Mouse (Mus musculus): Measurements from ENCODE around the gene Tmem150b.
A peak's percentile ranks its signal among the peaks of the same experiment; 100 is the strongest.

Tmem150b gene

DNA sequence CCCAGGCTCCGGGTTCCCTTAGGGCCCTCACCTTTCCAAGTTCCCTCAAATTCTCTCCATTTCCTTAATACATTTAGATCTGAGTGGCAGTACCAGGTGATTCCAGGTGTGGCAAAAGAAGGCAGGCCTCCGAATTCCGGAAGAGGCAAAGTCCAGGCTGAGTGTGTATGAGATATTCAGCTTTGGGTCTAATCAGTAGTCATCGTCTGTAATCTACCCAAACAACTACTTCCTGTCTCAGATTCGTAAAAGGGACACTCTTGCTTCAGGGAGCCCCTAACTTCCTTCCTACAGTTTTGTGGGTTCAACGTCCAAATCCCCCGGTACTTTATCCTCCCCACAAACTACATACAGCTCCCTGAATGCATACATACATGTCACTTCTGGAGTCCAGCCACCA lies at the start of gene Tmem150b:
Gene Tmem150b, minus strand, starts transcription at position 81 of the 400 bp plus-strand sequence.
- no peak for DNase-seq (ENCODE audit: low read depth, low spot score)

DNA sequence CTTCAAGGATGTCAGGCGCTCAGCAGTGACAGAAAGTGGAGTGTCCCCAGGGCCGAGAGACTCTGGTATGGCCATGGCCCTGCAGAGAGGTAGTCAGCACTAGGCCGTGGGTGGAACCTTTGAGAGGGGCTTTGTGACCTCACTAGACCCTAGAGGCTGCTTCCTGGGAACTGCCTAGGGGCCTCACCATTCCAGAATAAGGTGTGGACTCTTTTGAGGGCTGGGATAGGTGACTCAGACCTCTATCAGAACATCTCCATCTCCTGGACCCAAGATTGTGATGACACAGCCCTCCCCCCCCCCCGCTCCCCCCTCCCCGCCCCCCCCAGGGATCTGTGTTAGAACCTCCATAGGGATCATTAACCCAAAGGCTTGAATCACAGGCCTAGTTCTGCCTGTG lies 46.2 kb upstream of the Tmem150b start, which contains the start of gene Fam71e2:
Gene Fam71e2, minus strand, starts transcription at position 101 of the 400 bp plus-strand sequence.
- no peak for DNase-seq (ENCODE audit: low read depth, low spot score)

DNA sequence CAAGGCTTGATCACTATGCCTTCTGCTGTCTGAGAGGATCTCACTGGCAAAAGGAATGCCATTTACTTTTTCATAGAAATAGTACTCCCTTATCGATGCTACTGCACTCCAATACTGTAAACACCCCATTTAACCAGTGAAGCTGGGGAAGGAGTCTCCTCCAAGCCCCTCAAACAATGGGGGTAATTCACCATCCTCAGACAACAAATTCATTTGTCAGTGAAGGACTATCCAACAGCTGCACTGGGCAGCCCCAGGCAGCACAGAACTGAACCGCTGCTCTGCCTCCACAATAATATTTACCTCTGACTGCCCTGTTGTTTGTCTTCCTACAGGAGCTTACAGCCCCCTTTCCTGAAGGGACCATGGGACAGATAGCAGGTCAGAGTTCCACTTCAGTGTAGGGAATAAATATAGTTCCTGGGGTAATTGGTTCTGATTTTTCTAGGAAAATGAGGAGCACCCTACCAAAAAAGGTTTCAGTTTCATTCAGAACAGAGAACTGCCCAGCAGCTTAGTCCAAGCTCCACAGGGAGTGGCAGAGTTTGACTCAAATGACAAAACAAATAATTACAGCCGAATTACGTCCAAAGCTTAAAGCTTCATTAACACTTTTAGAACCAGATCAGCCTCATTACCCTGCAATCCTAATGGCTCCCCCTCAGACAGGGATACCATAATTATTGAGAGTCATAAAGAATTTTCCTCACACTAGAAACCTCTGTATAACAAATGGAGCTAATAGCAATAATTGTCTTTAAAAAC lies 40.1 kb upstream of the Tmem150b start:
- no peak for DNase-seq (ENCODE audit: low read depth, low spot score)

- no peak for DNase-seq (ENCODE audit: low read depth, low spot score)
Observed at GRCm38 (mm10) chr7:4759670-4760069, 34.6 kb upstream of the Tmem150b start.

GRCm38 (mm10) chr7:4752821-4753570 lies 27.9 kb upstream of the Tmem150b start, which contains the start of gene Cox6b2:
Gene Cox6b2, minus strand, starts transcription at chr7:4753094.
- DNase-seq (ENCODE audit: low read depth, low spot score): no peak

DNA sequence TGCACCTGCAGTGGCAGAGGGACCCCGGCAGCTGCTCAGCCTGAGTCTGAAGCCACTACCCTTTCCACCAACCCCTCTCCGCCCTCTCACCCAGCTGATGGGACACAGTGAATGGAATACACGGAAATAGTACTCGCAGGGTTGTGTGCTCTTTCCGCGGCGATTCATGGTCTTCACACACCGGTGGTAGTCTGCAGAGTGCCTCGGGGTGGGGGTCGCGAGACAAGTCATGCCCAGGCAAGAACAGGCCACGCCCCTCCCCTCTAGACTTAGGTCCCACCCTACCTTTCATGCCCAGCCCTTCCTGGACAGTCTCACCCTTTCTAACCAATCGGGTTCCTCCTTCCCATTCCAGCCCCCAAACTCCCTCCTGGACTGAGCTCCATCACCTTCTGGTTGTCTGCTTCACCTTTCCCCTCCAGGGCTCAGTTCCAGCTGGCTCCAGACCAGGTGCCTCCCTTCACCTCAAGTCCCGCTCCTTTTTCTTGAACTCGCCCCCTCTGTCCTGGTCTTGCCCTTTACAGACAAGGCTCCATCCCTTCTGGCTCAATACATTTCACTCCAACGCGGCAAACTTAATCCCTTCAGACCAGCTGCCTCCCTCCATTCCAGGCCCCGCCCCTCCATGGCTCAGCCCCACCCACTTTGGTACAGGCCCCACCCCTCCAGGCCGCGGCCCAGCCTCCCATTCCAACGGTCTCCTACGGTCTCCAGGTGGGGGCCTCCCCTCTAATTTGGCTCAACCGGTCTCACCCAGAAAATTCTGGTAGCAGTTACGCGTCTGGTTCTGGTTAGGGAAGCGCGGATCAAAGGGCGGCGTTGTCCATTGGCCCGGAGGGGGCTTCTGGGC lies 27.1 kb upstream of the Tmem150b start:
- DNase-seq (ENCODE audit: low read depth, low spot score): no peak

GRCm38 (mm10) chr7:4749169-4749568 lies 24.1 kb upstream of the Tmem150b start:
- no peak for DNase-seq (ENCODE audit: low read depth, low spot score)

DNA sequence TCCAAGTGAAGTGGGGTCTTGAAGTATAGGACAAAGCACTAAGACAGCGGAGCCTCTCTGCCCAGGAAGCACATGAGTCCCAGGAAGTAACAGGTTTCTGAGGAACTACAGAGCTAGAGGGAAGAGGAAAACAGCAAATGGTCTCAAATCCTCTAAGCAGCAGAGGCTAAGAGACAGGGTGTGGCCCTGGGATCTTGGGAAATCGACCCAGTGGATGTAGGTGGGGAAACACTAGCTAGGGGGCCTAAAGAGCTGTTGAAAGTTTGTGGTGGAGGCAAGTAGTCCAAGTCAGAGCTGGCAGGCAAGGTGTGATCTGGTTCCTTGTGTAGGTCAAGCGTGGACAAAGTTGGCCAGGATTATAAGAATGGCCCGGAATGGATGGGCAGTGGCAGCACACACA lies 23.3 kb upstream of the Tmem150b start:
- no peak for DNase-seq (ENCODE audit: low read depth, low spot score)

GRCm38 (mm10) chr7:4747156-4747899 lies 22.3 kb upstream of the Tmem150b start:
- DNase-seq (ENCODE audit: low read depth, low spot score): no peak

GRCm38 (mm10) chr7:4746326-4746980 lies 21.4 kb upstream of the Tmem150b start:
- no peak for DNase-seq (ENCODE audit: low read depth, low spot score)

GRCm38 (mm10) chr7:4744886-4745285 lies 19.8 kb upstream of the Tmem150b start:
- no peak for DNase-seq (ENCODE audit: low read depth, low spot score)

DNA sequence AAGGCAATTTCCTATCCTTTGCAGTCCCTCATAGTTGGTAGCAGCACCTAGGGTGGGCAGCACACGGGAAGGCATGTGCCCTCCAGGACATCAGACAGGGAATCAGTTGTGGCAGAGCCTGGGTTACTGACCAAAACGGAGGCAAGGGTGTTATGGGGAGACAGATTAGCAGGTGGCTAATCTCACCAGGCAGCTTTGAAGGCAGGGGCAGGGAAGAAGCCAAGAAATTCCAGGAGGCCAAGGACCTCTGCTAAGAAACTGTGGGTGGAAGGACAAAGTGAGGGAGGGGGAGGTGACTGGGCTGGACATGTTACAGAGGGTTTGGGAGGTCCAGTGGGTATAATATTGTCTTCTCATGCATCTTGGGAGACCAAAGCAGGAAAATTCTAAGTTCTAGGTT lies 18.3 kb upstream of the Tmem150b start:
- DNase-seq (ENCODE audit: low read depth, low spot score): no peak

DNA sequence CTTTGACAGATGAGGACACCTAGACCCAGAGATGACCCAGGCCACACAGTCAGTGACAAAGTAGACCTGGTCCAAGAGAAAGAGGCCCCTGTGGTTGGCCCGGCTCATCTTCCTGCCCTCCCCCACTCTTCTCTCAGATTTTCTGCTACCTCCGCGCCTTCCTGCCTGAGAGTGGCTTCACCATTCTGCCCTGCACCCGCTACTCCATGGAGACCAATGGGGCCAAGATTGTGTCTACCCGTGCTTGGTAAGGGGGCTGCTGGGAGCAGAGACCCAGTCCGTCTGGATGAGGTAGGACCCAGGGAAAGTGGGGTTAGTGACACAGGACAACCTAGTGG lies 17.4 kb upstream of the Tmem150b start:
- DNase-seq (ENCODE audit: low read depth, low spot score): no peak

DNA sequence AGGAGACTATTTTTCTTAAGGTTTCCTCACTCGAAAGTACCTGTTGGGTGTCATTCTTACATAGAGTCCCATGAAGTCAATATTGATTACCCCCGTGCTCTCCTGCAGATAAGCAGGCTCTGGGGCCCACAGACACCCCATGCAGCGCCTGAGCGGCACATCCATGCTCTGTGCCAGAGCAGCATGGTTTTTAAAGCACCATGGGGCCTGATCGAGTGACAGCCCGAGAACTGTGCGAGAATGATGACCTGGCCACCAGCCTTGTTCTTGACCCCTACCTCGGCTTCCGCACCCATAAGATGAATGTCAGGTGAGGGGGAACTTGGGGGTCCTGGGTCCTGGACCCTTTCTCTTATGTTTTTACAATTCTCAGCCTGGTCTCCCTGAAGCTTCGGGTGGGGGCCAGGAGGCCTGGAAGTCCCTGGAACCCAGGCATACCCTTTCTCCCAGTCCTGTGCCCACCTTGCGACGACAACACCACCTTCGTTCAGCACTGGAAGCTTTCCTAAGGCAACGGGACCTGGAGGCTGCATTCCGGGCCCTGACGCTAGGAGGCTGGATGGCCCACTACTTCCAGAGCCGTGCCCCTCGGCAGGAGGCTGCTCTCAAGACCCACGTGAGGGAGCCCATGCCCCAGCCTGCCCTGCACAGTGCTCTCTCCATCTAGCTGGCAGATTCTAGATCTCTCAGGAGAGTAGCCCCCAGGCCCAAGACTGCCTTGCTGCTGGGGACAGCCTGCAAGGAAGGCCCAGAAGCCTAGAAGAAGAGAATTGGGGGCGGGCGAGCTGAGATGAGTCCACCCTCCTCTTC lies 16.8 kb upstream of the Tmem150b start:
- DNase-seq (ENCODE audit: low read depth, low spot score): no peak

DNA sequence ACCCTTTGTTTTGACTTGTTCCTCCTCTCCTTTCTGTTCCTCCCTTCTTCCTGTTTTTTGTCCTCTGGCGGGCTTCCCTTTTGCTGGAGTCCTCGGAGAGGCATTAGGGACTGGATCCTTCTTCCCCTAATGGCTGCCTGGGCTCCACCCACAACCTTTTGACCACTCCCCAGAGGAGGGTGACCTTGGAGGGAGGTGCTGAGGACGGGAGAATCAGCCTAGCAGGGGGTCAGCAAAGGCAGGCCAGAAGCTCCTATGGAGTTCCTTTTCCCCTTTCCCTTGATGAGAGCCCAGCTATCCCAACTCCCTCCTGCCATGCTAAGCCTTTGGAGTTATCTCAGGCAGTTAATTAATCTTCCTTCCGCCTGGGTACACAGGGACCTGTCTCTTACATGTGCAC lies 16.1 kb upstream of the Tmem150b start:
- DNase-seq (ENCODE audit: low read depth, low spot score): peak; percentile 69

DNA sequence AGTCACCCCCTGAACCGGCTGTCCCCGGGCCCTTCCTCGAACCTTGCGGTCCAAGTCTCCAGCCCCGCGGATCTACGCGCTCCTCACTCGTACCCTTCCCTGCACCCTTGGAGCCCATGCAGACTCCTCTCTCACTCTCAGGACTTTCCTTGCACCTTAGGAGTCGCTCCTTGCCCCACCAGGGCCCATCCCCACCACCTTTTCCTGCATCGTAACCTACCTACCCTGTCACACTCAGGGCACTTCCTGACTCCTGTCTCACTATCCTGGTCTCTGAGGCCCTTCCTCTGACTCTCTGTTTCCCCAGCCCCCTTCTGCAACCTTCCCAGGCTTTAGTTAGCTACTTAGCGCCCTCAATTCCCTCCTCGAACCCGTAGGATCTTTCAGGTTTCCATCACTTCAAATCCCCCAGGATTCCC lies 15.3 kb upstream of the Tmem150b start:
- no peak for DNase-seq (ENCODE audit: low read depth, low spot score)

DNA sequence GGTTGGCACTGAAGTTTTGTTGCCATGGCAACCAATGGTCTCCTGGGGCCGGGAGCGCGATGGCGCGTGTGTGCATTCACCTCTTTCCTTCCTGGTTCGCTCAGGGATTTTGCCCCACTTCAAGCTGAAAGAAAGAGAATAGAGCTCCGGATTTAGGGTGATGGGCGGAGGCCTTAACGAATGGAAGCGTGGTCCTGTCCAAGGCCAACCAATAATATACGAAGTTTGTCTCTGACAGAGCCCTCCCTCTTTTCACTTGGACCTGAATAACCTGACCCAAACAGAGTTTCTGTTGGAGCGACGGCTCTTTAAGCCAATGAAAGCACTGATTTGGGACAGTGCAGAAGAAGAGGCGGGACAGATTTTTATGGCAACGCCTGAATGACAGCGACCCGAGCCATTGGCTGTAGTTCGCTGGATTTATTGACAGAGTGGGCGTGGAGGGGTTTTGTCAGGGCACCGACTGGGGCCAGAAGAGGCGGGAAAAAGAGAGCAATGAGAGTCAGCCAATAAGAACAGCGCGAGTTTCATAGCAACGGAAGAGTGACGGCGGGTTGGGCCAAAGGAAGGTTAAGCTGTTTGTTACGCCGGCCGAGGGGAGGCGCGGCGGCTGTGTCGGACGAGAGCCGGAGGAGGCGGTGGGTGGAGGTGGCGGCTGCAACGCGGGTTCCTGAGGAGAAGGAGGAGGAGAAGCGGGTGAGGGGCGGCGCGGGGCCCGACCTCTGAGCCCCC lies 14.7 kb upstream of the Tmem150b start, which contains the start of gene Kmt5c:
Gene Kmt5c, plus strand, starts transcription at position 572 of the 732 bp plus-strand sequence.
- peak; percentile 100 for DNase-seq (ENCODE audit: low read depth, low spot score)

DNA sequence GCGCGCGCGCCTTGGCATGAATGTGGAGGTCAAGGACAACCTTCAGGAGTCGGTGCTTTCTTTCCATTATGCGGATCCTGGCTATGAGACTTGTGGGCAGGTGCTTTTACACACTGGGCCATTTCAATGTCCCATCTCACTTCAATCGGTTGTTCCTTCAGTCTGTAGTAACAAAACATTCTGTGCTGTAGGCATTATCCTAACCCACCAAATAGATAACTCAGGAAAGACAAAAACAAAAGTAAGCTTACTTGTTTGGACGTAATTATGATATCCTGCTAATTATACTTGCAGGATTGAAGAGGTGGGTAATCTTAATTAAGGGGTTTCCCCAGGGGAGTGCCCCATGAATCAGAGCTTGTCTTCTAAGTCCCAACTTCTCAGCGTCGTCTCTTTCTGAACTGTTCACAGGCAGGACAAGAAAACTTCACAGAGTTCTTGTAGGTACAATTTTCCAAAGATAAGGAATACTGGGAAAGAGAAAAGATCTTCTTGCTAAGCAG lies 14.0 kb upstream of the Tmem150b start:
- DNase-seq (ENCODE audit: low read depth, low spot score): no peak

DNA sequence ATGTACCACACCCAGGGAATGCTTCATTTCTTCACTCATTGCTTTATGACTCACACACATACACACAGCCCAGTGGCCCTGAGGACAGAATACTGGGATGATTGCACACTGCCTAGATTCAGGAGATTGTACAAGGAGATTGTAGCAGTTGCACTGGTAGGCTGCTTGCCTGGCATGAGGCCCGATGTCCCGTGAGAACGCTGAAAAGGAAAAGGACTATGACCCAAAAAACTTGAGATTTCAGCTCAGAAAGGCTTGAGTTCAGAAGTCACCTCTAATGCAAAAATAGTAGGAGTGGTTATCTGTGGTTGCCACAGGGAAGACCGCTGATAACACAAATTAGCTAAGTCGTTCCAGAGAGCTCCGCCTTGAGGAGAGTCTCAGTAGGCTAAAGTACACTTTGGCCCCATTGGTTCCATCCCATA lies 7.9 kb upstream of the Tmem150b start:
- no peak for DNase-seq (ENCODE audit: low read depth, low spot score)

Measured in A20 (cell line).